Mouse (Mus musculus) liver, postnatal 0 days (tissue): ENCODE measurements around the gene Hist2h2ac. TPM values are rescaled to one million over a fixed set of nuclear protein-coding genes. Genes with fewer than 3 reads are reported as not detected.
"Not testable (repeated sequence)": the region's sequence is repeated elsewhere in the genome, so short reads cannot be mapped to it uniquely, and the experiment has no call there.

Experiments
- ATAC-seq: fragments of 200-750 bp; cut with Nextera tagmentation; 2 replicates; pipeline ENCODE4 v1.8.0; 2017; ENCODE audit warnings: mild to moderate bottlenecking, moderate library complexity
- DNase-seq: peaks from one replicate; pipeline ENCODE4 v3.0.0-alpha.2; 2016
- H3K27ac ChIP-seq: fragments of 300-500 bp; sonication (generic); 2 replicates; pipeline ENCODE4 v1.5.1; 2014; ENCODE audit warnings: antibody characterized with exemption, moderate library complexity, mild to moderate bottlenecking, low read depth
- H3K27me3 ChIP-seq: fragments of 300-500 bp; sonication (generic); 2 replicates; pipeline ENCODE4 v1.6.1; 2014; ENCODE audit warnings: low read length, control low read depth, mixed read lengths; ENCODE audit not compliant: insufficient read depth
- H3K36me3 ChIP-seq: fragments of 300-500 bp; sonication (generic); replicated peaks from 2 replicates; pipeline ENCODE4 v1.6.1; 2014; ENCODE audit warnings: mild to moderate bottlenecking, control low read depth, low read length, moderate library complexity, mixed read lengths; ENCODE audit not compliant: insufficient read depth
- H3K4me1 ChIP-seq: fragments of 300-500 bp; sonication (generic); 2 replicates; pipeline ENCODE4 v1.6.1; 2014; ENCODE audit warnings: antibody characterized with exemption, mild to moderate bottlenecking, control low read depth; ENCODE audit not compliant: insufficient read depth
- H3K4me2 ChIP-seq: fragments of 300-500 bp; sonication (generic); 2 replicates; pipeline ENCODE4 v1.6.1; 2014; ENCODE audit warnings: low read depth, mild to moderate bottlenecking, low read length, moderate library complexity, mixed read lengths
- H3K4me3 ChIP-seq: fragments of 300-500 bp; sonication (generic); 2 replicates; pipeline ENCODE4 v1.5.1; 2014; ENCODE audit warnings: low read depth, low read length
- H3K9ac ChIP-seq: fragments of 300-500 bp; sonication (generic); replicated peaks from 2 replicates; pipeline ENCODE4 v1.6.1; 2014; ENCODE audit warnings: mild to moderate bottlenecking, moderate library complexity
- H3K9me3 ChIP-seq: fragments of 300-500 bp; sonication (generic); 2 replicates; pipeline ENCODE4 v1.6.1; 2016; ENCODE audit warnings: mild to moderate bottlenecking, control low read depth, low read length, mixed read lengths
- CTCF ChIP-seq: sonication (generic); IDR thresholded peaks from 2 replicates; pipeline ENCODE4 v1.5.1; 2016; ENCODE audit warnings: antibody characterized with exemption, low read depth
- EP300 ChIP-seq: IDR thresholded peaks from 2 replicates; pipeline ENCODE4 v1.6.1; 2016; ENCODE audit warnings: antibody characterized with exemption, low read depth, mild to moderate bottlenecking
- WGBS: fragments of 180-500 bp; shearing (Covaris S2); extraction: QIAGEN DNeasy Blood & Tissue Kit; methylation state at CpG from one replicate; pipeline ENCODE4 v1.1.7; 2014; ENCODE audit not compliant: insufficient replicate concordance; 5-methylcytosine and 5-hydroxymethylcytosine counted together
- polyA plus RNA-seq: library from polyadenylated mRNA; unstranded; fragments of >200 nt; fragmentation: Nextera tagmentation; extraction: Ambion mirVana; gene quantifications from 2 replicates; pipeline ENCODE4 v1.2.1, GENCODE M21; 2015

Gene Hist2h2ac
- polyA plus RNA-seq, 1 experiment from 2014 or later, result 13.8 TPM

DNA sequence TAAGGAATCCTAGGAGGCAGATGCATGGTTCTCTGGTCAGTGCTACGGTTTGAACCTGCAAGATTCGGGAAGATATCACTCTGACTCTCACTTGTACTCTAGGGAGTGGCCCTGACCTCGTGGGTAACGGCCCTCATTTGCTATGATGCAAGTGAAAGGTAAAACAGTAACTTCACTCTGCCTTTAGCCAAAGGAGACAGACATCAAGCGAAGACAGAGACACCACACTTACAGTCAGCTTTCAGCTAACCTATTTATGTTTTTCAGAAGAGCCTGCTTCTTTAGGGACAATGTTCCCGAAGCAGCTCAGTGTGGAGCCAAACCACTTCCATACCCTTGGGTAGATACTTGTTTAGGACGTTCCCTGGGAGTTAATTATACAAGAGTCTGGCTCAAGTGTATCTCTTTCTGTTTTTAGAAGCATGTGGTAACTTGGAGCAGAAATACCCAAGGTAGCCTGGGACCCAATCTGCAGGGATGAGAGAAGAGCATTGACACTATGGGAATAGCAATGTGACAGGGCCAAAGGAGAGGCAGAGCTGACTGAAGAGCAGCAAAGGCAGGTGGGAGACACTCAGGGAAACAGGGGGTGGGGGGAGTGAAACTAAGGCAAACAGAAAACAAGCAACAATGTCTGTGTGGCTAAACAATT is 23.4 kb upstream of the Hist2h2ac start:
- H3K36me3 ChIP-seq, result no peaks in the 10 kb centered on the region
- DNase-seq (peak; percentile 48), ATAC-seq (no peak)
- peaks cover 30% of the 10 kb centered on the region for H3K4me1 ChIP-seq
- H3K27ac ChIP-seq, result peak overlapping the region; percentile 95
- peak overlapping the region; percentile 46 for H3K4me3 ChIP-seq
- H3K4me2 ChIP-seq, result peak overlapping the region; percentile 66
- H3K27me3 ChIP-seq, result no peaks in the 10 kb centered on the region
- H3K9me3 ChIP-seq, result no peaks in the 10 kb centered on the region
- H3K9ac ChIP-seq, result peak overlapping the region; percentile 67
- TF ChIP-seq CTCF (no peak), EP300 (no peak)
- WGBS, result 52% methylated on average over 7 of the region's 7 CpGs

DNA sequence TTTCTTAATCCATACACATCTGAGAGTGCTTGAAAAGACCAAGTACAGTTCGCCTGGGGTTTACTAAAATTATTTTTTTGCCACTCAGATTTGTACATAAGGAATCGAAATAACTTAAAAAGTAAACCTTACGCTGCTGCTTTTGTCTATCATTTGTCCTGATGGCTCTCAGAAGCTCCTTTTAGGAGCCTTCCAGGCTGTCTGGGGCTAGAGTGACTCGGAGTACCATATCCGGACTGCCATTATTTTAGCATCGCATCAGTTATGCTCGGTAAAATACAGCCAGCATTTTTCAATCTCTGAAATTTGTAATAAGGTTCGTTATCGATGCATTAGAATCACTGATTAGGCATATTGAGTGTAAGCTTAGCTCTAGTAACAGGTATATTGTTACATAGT is 20.1 kb upstream of the Hist2h2ac start:
- H3K4me1 ChIP-seq, result peaks cover 37% of the 10 kb centered on the region
- H3K36me3 ChIP-seq, result no peaks in the 10 kb centered on the region
- H3K4me2 ChIP-seq, result peak overlapping the region; percentile 64
- ATAC-seq, result no peak
- TF ChIP-seq EP300 (no peak), CTCF (no peak)
- DNase-seq, result no peak
- peak overlapping the region; percentile 92 for H3K27ac ChIP-seq
- H3K9me3 ChIP-seq, result no peaks in the 10 kb centered on the region
- H3K4me3 ChIP-seq, result peak overlapping the region; percentile 34; the same call in 1 of the 2 replicates
- H3K27me3 ChIP-seq, result no peaks in the 10 kb centered on the region
- peak overlapping the region; percentile 66 for H3K9ac ChIP-seq
- WGBS, result 80% methylated on average over 9 of the region's 9 CpGs

DNA sequence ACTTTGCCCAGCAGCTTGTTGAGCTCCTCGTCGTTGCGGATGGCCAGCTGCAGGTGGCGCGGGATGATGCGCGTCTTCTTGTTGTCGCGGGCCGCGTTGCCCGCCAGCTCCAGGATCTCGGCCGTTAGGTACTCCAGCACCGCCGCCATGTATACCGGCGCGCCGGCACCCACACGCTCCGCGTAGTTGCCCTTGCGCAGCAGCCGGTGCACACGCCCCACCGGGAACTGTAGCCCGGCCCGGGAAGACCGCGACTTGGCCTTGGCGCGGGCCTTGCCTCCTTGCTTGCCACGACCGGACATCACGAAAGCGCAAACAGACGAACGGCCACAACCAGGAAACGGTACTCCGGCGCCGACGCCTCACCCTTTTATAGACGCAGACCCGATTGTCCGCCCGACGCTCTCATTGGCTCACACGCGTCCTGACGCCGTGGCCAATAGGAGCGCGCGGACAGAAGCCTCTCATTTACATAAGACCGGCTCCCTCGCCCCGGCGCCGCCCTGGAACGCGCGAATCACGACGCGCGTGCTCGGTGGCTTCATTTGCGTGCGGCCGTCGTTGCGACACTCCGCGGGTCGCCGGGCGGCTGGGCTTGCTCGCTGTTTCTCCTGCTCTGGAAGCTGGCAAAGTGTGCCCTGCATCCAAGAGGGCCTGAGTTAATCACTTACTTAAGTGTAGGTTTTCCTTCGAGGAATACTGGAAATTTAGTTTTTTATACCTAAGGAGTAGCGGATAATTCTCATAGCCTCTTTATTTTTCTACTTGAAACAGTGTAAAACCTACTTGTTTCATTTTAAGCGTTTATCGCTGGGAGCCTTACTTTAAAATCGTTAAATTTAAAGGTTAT is 19.5 kb upstream of the Hist2h2ac start, which contains the start of gene Hist2h2aa2:
Gene Hist2h2aa2, minus strand, starts transcription at position 328 of the 850 bp plus-strand sequence.
- Histone ChIP-seq H3K4me2 (peak within 1 kb of the TSS; percentile 64), H3K4me1 (peaks cover 37% of the 10 kb centered on the region), H3K4me3 (peak within 1 kb of the TSS; percentile 34), H3K9ac (peak within 1 kb of the TSS; percentile 66), H3K27ac (peak within 1 kb of the TSS; percentile 92)
- 10% methylated on average over 9 of the region's 85 CpGs for WGBS
- DNase-seq, result peak; percentile 81
- peak; percentile 71 for ATAC-seq
- peak; percentile 27; the same call in 1 of the 2 replicates for TF ChIP-seq EP300
- not testable (repeated sequence) for H3K36me3 ChIP-seq, H3K9me3 ChIP-seq, H3K27me3 ChIP-seq

DNA sequence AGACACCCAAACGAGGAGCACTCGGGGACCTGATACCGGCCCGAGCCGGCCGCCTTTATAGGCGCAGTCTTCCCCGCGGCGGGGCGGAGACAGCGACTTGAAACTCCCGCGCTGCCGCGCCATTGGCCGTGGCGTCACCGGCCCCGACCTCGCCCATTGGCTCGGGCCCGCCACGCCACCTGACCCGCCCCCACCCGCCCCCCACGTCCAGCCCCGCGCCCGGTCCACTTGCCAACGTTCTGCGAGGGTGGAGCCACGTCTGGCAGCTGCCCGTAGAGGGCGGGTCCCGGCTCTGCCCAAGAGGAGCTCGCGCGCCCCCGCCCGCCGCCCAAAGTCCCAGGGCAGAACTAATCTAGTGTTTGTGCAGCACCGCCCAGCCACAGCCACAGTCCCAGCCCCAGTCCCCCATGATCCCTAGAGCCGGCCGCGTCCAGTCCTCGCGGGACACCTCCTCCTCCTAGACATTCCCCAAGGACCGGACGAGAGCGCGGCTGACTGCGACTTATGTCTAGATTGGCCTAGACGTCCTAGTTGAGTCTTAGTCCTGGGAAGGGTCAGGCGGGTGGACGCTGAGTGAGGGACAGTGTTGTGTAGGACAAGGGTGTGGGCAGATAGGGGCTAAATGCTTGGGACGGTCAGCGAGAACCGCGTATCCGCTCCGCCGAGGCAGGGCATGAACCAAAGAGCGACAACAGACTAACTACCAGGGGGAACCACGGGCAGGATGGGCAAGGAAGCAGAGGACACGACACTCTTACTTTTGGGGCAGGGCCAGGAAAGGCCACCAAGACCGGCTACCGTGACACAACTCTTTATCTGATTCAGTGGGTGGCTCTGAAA is 18.5 kb upstream of the Hist2h2ac start, which contains the start of gene Hist2h3c2:
Gene Hist2h3c2, minus strand, starts transcription at position 174 of the 840 bp plus-strand sequence.
- DNase-seq, H3K27me3 ChIP-seq, H3K9me3 ChIP-seq, H3K36me3 ChIP-seq: not testable (repeated sequence)
- H3K9ac ChIP-seq, result peak within 1 kb of the TSS; percentile 80
- H3K4me2 ChIP-seq, result peak within 1 kb of the TSS; percentile 70
- peak; percentile 84 for ATAC-seq
- peak within 1 kb of the TSS; percentile 59 for H3K4me3 ChIP-seq
- H3K4me1 ChIP-seq, result peaks cover 33% of the 10 kb centered on the region
- peak within 1 kb of the TSS; percentile 94 for H3K27ac ChIP-seq
- WGBS, result 3% methylated on average over 12 of the region's 68 CpGs

DNA sequence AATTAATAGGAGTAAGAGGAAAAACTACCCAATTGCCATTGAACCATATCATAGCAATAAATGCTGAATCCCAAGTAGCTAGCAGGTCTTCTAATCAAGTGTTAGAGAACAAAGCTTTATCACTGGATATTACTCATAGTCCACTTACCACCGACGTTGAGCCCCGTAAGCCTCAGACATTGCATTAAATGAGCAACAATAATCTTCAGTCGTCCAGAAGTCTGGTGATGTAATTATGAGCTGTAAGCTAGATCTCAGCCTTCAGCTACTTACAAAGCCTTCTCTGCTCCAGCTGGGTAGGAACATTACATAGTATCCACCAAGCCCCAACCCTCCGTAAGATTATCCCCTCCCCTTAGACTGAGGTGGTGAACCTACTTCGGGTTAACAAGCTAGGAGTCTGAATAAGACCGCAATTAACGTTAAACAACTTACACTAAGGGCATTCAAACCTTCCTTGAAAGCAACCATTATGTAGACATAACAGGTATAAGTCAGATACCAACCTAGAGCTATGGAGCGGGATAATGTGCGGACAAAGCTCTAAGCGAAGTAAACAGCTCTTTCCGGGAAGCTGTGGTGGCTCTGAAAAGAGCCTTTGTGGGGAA is 17.3 kb upstream of the Hist2h2ac start:
- Histone ChIP-seq H3K27me3 (no peaks in the 10 kb centered on the region), H3K4me2 (peak overlapping the region; percentile 70), H3K9me3 (no peaks in the 10 kb centered on the region), H3K27ac (peak overlapping the region; percentile 94), H3K4me3 (peak overlapping the region; percentile 59), H3K36me3 (no peaks in the 10 kb centered on the region), H3K9ac (peak overlapping the region; percentile 80), H3K4me1 (peaks cover 22% of the 10 kb centered on the region)
- DNase-seq, result no peak
- no peak for TF ChIP-seq CTCF
- 0 out of 2 replicates have a peak, but pooled peaks have one; percentile 30 for TF ChIP-seq EP300
- ATAC-seq, result no peak
- under 1% methylated on average over 12 of the region's 12 CpGs for WGBS
